Mouse (Mus musculus): ENCODE measurements around the gene Cog6.

The Cog6 gene

DNA sequence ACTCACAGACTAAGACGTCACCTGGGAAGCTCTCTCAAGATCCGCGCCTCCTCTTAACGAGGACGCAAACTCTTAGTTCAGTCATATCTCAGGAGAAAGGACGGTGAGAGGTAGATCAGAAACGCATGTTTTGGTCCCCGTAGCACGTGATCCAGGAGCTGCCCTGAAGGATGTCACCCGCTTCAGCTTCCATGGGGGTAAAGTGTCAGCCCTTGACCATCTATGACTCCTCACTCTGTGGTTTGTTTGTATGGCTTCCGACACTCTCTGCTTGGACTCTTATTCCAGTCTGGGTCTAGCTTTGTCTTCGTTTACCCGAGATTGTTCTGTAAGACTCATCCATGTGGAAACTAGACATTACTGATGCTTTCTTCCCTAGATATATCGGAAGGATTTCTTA is 54.6 kb downstream of the Cog6 start:
- no peak for DNase-seq (ENCODE audit: low read depth, low spot score)

DNA sequence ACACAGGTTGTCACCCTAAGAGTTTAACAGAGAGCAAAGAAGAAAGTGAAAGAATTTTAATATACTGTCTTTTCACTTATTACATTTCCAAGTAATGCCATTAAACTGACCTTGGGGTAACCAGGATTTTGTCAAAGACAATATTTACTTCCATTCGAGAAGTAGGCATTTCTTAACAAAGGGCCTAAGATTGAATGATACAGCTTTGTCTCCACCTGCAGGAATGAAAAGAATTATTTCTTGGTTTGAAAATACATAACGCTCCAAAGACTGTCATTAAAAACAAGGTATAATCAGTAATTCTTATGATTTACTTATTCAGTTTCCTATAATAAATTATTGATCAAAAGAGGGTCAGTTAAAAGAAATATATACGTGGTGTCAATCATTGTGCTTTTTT is 55.4 kb downstream of the Cog6 start:
- no peak for DNase-seq (ENCODE audit: low read depth, low spot score)

DNA sequence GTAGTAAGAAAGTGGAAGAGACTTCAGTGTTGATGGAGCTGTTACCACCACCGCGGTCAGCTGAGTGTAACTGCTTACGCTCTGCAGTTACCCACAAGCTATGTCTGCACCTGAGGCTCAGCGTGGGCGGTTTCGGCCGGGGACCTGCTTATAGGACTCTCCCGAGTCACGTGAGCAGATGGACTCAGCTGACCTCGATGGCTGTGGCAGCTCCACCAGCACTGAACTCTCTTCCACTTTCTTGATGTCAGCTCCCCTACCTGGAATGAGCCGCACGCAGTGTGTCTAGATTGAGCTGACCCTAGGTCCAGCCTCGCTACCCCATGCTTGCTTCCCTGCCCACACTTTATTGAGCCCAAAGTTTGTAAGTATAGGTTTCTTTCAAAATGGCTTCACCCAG is 56.1 kb downstream of the Cog6 start:
- DNase-seq (ENCODE audit: low read depth, low spot score), result no peak

DNA sequence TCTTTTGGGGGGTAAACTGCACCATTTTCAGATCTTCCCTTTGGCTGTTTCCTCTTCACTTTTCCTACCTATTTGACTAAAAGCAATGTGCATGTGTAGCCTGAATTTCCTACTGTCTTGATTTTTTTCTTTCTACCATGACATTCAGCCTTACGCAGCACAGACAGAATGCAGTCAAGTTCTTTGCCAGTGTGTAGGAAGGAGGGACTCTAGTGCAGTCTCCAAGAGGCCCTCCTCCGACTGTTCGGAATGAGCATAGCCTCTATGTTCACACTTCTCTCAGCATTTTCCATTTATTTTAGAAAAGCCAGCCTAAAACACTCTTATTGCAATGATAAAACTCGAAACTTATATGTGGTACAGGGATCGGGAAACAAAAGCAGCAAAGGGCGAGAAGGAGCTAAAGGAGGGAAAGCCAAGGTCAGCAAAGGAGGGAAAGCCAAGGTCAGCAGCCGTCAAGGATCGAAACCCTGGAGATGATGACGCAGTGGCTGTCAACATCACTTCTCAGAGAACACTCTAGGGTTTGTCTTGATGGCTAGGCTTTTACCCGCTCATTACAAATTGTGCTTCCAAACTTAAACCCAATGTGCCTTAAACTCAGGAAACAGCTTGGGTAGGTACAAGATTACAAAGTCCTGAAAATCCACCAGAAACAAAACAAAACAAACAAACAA is 58.5 kb downstream of the Cog6 start:
- DNase-seq (ENCODE audit: low read depth, low spot score), result no peak

DNA sequence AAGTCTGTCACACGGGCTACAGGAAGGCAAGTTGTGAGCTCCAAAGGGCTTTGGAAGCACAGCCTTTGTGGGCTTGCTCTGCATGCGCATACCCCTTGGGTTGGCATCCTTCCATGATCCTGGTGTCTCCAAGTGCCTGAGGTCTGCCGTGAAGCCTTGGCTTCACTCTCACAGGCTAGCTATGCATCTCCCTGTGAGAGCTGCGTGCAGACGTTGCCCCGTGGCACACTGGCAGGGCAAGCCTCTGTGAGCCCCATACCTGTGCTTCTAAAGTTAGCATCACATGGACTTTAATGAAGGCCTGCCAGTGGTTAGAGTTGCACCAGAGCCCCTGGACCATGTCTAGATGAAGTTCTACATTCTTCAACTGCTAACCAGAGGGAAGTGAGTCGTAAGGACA is 59.2 kb downstream of the Cog6 start:
- DNase-seq (ENCODE audit: low read depth, low spot score), result no peak

DNA sequence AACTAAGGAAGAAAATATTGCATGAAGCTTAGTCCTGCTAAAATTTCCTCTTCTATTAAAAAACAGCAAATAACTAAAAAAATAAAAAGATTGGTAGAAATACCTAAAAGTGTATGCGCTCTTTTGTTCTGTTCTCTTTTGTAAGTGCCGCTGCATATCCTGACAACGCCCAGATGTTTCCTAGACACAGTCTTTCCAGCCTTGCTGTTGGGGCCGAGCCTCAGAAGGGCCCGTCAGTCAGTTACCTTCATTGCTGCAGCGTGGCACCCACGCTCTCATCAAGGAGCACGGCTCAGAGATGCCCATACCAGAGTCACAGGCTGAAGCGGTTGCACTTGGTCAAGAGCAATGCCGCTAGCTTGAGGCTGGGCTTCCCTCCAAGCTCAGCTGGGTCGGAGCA is 60.8 kb downstream of the Cog6 start:
- no peak for DNase-seq (ENCODE audit: low read depth, low spot score)

DNA sequence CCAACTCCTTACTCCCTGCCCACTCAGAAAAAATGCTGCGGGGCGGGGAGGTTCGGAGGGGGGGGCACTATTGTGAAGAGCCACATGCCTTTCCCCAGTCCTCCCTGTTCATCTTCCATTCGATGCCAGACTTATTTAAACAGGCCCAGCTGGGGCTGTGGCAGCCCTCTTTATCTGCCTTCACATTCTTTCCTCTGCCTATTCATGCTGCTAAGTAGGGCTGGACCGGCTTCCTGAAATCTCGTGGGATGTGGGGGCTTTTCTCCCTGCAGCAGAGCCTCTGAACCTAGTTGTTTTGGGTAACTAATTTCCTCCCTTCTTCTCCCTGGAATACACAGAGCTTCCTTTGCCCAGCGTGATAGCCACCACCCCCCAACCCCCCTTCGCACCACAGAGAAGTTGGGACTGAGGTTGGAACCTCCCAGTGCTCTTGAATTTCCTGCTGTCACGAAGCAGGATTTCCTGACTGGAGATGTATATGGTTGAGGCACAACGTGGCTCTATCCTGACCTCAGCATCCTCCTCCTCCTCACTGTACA is 61.5 kb downstream of the Cog6 start:
- DNase-seq (ENCODE audit: low read depth, low spot score), result no peak

DNA sequence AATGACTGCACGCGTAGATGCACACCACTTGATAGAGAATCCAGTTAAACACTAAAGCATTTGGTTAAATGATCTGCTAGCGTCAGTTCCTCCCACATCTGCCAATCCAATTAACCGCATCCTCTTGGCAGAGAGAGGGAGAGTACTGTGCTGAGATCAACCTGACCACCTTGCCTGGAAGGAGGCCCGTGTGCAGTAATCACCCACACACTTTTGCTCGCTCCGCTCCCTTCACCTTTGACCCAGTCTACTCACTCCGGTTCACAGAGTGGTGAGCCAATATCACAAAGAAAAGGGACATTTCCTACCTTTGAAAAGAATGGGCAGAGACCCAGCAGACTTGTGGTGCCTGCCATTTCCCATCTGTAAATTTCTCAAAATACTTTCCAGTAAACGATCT is 62.4 kb downstream of the Cog6 start:
- DNase-seq (ENCODE audit: low read depth, low spot score), result no peak

DNA sequence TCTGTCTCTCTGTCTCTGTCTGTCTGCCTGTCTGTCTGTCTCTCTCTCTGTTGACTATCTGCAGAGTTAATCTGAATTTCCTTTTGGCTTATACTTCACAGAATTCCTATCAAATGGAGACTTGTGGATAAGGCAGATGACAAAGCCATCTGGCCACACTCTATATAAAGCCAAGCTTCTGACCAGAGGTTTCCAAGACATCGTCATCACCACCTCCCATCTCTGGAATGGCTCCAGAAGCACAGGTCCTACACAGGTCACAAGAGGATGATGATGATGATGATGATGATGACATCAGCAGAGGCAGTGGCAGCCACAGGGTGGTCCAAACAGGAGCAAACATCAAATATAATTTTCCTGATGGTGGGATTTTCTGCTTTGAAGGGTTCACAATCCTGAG is 63.2 kb downstream of the Cog6 start:
- no peak for DNase-seq (ENCODE audit: low read depth, low spot score)

DNA sequence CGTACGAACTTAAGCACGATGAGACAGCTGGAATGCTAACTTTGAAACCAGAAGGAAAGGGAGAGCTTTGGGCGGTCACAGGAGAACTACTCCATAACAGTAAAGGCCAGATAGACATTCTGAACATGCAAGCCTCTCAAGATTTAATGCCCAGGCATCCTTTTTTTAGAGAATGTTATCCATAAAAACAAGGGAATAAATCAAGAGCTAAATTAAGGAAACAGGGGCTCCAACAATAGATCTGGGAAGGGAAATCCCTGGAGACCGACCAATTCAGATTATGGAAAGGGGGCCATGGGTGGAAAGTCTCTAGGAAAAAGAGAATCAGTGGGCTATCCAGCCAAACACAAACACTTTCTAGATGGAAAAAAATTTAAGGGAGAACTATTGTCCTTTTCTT is 68.2 kb downstream of the Cog6 start:
- no peak for DNase-seq (ENCODE audit: low read depth, low spot score)

DNA sequence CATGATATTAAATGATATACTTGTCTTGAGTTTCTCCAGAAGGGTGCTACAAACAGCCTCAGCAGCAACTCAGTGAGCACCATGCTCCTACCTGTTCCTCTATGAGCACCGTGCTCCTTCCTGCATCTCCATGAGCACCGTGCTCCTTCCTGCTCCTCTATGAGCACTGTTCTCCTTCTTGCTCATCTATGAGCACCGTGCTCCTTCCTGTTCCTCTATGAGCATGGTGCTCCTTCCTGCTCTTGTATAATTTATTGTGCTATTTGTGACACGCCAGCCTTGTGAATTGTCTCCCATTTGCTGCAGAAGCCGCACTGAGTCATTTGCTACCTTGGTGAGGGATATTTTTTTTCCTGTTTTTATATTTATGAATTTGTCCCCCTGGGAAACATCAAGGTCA is 69.6 kb downstream of the Cog6 start:
- no peak for DNase-seq (ENCODE audit: low read depth, low spot score)

DNA sequence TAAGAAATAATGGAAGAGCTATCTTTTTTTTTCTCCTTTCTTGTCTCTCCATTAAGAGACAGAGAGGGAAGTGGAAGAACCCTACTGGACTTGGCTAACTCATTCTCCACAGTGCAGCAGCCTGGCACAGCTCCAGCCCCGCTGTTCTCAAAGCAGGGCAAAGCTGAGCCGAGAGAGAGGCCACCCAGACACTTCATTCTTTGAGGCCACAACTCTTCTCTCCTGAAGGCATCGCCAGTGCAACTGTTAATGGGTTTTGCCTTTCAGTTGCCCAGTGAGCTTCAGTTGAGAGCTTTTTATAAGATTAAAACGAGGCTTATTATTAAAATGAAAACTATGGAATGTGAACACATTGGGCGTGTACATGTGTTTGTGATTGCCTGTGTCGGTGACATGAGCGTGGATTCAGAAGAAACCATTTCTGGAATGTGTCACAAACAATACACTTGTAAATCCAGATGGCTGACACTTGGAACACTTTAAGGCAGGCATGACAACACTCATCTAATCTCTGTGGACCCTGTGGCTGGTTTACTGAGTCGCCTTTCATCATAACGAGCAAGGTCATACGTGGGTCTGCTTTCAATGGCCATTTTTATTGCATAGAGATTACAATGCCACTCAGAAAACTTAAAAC is 76.1 kb downstream of the Cog6 start:
- DNase-seq (ENCODE audit: low read depth, low spot score), result peak; percentile 32

DNA sequence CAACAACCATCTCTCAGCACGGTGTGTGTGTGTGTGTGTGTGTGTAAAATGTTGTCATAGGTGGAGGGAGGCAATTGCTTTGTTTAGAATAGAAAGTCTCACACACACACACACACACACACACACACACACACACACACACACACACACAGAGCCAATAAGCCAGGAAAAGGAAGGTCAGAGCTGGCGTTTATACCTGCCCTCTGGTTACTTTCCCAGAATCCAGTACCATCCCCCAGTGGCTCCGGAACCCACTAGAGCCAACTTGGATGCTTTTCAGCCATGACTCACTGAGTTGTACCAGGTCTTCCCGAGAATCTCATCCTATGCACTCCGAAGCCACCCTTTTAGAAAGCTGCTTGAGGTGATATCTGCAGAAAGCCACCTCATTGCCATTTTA is 78.6 kb downstream of the Cog6 start:
- no peak for DNase-seq (ENCODE audit: low read depth, low spot score)

DNA sequence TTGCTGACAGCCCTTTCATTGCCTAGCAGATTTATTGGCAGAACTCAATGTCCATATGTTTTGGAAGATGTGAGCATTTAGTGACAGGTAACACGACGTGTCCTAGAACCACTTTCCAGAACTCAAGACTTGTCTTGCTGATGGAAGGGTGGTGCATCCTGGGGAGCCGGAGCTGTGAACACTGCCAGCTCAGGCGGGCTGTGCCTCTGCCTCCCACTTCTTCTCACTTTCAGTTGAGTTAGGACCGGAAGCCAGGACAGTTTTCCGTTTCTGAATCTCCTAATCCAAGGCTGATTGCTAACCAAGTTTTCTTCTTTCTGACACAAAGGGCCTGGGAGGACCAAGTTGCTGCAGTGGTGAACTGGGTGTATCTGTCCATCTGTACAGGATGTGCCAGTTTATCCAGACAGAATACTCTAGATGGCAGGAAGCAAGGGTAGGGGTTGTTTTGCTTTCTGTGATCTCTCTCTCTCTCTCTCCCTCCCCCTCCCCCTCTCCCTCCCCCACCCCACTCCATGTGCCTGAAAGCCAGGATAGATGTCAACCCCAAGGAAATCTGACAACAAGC is 79.2 kb downstream of the Cog6 start:
- DNase-seq (ENCODE audit: low read depth, low spot score), result no peak

DNA sequence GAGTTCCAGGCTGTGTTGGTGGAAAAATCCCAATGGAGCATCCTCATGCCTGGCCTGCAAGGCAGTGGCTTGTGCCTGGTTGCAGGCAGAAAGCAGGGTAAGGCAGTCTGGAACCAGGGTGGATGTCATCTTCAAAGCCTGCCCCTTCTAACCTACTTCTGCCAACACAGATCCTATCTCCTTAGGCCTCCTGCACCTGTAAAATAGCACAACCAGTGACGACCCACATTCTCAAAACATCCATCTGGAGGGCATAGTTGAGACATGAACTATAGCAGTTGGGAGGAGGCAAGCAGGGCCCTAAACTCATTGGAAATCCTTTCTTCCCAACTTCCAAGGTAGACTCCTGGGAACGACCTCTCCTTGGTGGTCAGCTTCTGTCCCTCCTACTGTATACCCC is 85.1 kb downstream of the Cog6 start:
- no peak for DNase-seq (ENCODE audit: low read depth, low spot score)
